In genomic region chr11:100705095-100705747, GRCm38 (mm10) we compare ENCODE assay signal across 37 mouse cellular contexts. TPM values are rescaled to one million over a fixed set of nuclear protein-coding genes. Genes with fewer than 3 reads are reported as not detected.
"Had no signal": no experiment of that assay in that cellular context is flagged by ENCODE, and none has a peak within 500 bp of the region (broad histone marks: within the 10 kb centered on the region; RNA-seq: fewer than 3 reads in every experiment).

No protein-coding gene starts in this region.

- DNase-seq: gastrocnemius, postnatal 14 days; gastrocnemius, postnatal 36 days; heart, adult 2 months; heart, postnatal 14 days; heart, postnatal 36 days; kidney, adult 11 months; kidney, adult 2 months; kidney, adult 9 months; kidney, postnatal 14 days; kidney, postnatal 36 days; layer of hippocampus, adult 9-11 months; layer of hippocampus, postnatal 36 days; left cerebral cortex, postnatal 4 days had no signal

- H3K4me2 ChIP-seq: heart, embryonic 11.5 days; heart, embryonic 13.5 days; heart, embryonic 15.5 days; hindbrain, embryonic 13.5 days; hindbrain, embryonic 15.5 days; kidney, embryonic 15.5 days; limb, embryonic 13.5 days; limb, embryonic 15.5 days; liver, embryonic 12.5 days had no signal

- ATAC-seq: hindbrain, postnatal 0 days; intestine, embryonic 16.5 days; liver, embryonic 12.5 days had no signal

- H3K9ac ChIP-seq: heart, embryonic 13.5 days; heart, embryonic 15.5 days; hindbrain, embryonic 13.5 days; hindbrain, embryonic 15.5 days; kidney, embryonic 15.5 days; limb, embryonic 13.5 days; limb, embryonic 15.5 days; liver, embryonic 12.5 days had no signal

- H3K27ac ChIP-seq: heart, embryonic 13.5 days; heart, embryonic 15.5 days; hindbrain, embryonic 13.5 days; hindbrain, embryonic 15.5 days; hindbrain, postnatal 0 days; kidney, embryonic 15.5 days; kidney, postnatal 0 days; limb, embryonic 13.5 days; liver, embryonic 12.5 days had no signal

- H3K27me3 ChIP-seq: heart, embryonic 15.5 days; kidney, embryonic 15.5 days; limb, embryonic 13.5 days; limb, embryonic 15.5 days; liver, embryonic 12.5 days had no signal

- H3K4me3 ChIP-seq: heart, adult 2 months; heart, embryonic 13.5 days; heart, embryonic 15.5 days; hindbrain, embryonic 13.5 days; hindbrain, embryonic 15.5 days; kidney, embryonic 15.5 days; limb, embryonic 13.5 days; limb, embryonic 15.5 days; liver, embryonic 12.5 days had no signal

- H3K9me3 ChIP-seq: heart, embryonic 13.5 days; heart, embryonic 15.5 days; hindbrain, embryonic 13.5 days; hindbrain, embryonic 15.5 days; kidney, embryonic 15.5 days; limb, embryonic 13.5 days; limb, embryonic 15.5 days; liver, embryonic 12.5 days had no signal

RNA-seq across cellular contexts. Expression of gene Hspb9, which starts 8.4 kb away (rescaled TPM):
- total RNA-seq: gastrocnemius, adult 18-20 months; gastrocnemius, postnatal 14 days; gastrocnemius, postnatal 36 days; heart, adult 2 months; heart, postnatal 14 days; hematopoietic stem cell, adult 5-6 weeks; hindbrain, postnatal 0 days; layer of hippocampus, adult 18-20 months; layer of hippocampus, adult 8-10 months; layer of hippocampus, postnatal 14 days; layer of hippocampus, postnatal 36 days; left cerebral cortex, adult 18-20 months; left cerebral cortex, adult 8-10 months; left cerebral cortex, postnatal 10 days; left cerebral cortex, postnatal 25 days; left cerebral cortex, postnatal 4 days; liver, adult 2 months had no signal
- polyA plus RNA-seq: heart, embryonic 11.5 days; heart, embryonic 15.5 days; heart, postnatal 0 days; hindbrain, embryonic 13.5 days; intestine, embryonic 16.5 days; kidney, embryonic 15.5 days; large intestine, adult 2 months; limb, embryonic 13.5 days; liver, adult 2 months had no signal

RNA-seq across cellular contexts. Expression of gene Zfp385c, which starts 13.0 kb away (rescaled TPM):
- total RNA-seq: liver, adult 2 months had no signal
- polyA plus RNA-seq: liver, adult 2 months; liver, embryonic 12.5 days had no signal
